Mouse (Mus musculus) embryonic facial prominence, embryonic 11.5 days (tissue): ENCODE results near the gene Gimap4. TPM values are rescaled to one million over a fixed set of nuclear protein-coding genes. Genes with fewer than 3 reads are reported as not detected.
"Not testable (repeated sequence)": the region's sequence is repeated elsewhere in the genome, so short reads cannot be mapped to it uniquely, and the experiment has no call there.

Experiments used
- ATAC-seq: fragments of 200-750 bp; cut with Nextera tagmentation; replicated peaks from 2 replicates; pipeline ENCODE4 v1.8.0; 2017; ENCODE audit warnings: low read depth; ENCODE audit not compliant: insufficient number of reproducible peaks, low FRiP score, low TSS enrichment
- DNase-seq: peaks from one replicate; pipeline ENCODE4 v3.0.0-alpha.2; 2015; ENCODE audit warnings: low spot score
- H3K27ac ChIP-seq: fragments of 300-500 bp; sonication (generic); replicated peaks from 2 replicates; pipeline ENCODE4 v1.5.1; 2014; ENCODE audit warnings: mild to moderate bottlenecking, low read depth, low read length, control low read depth
- H3K27me3 ChIP-seq: fragments of 300-500 bp; sonication (generic); 2 replicates; pipeline ENCODE4 v1.6.1; 2014; ENCODE audit warnings: mild to moderate bottlenecking, low read length, moderate library complexity, mixed read lengths; ENCODE audit not compliant: control insufficient read depth, insufficient read depth
- H3K36me3 ChIP-seq: fragments of 300-500 bp; sonication (generic); replicated peaks from 2 replicates; pipeline ENCODE4 v1.6.1; 2014; ENCODE audit warnings: low read depth, mild to moderate bottlenecking, low read length, moderate library complexity, mixed read lengths; ENCODE audit not compliant: control insufficient read depth, insufficient read depth
- H3K4me1 ChIP-seq: fragments of 300-500 bp; sonication (generic); 2 replicates; pipeline ENCODE4 v1.6.1; 2014; ENCODE audit warnings: low read length, mixed read lengths; ENCODE audit not compliant: control insufficient read depth, insufficient read depth
- H3K4me2 ChIP-seq: fragments of 300-500 bp; sonication (generic); 2 replicates; pipeline ENCODE4 v1.6.1; 2014; ENCODE audit warnings: low read depth, mild to moderate bottlenecking, control low read depth, low read length, moderate library complexity
- H3K4me3 ChIP-seq: fragments of 300-500 bp; sonication (generic); 2 replicates; pipeline ENCODE4 v1.5.1; 2014; ENCODE audit warnings: low read depth, low read length, control low read depth
- H3K9ac ChIP-seq: fragments of 300-500 bp; sonication (generic); replicated peaks from 2 replicates; pipeline ENCODE4 v1.6.1; 2014; ENCODE audit warnings: mild to moderate bottlenecking, control low read depth, low read length
- H3K9me3 ChIP-seq: fragments of 300-500 bp; sonication (generic); replicated peaks from 2 replicates; pipeline ENCODE4 v1.6.1; 2016; ENCODE audit warnings: mild to moderate bottlenecking, low read length, inconsistent platforms, mixed read lengths; ENCODE audit not compliant: control insufficient read depth
- WGBS: fragments of 180-500 bp; shearing (Covaris S2); extraction: QIAGEN DNeasy Blood & Tissue Kit; methylation state at CpG from one replicate; pipeline ENCODE4 v1.1.7; 2014; 5-methylcytosine and 5-hydroxymethylcytosine counted together
- polyA plus RNA-seq: library from polyadenylated mRNA; unstranded; fragments of >200 nt; fragmentation: Nextera tagmentation; extraction: Ambion mirVana; gene quantifications from 2 replicates; pipeline ENCODE4 v1.2.1, GENCODE M21; 2014

The Gimap4 gene
- polyA plus RNA-seq, 1 experiment from 2014 or later: 10.2 TPM

DNA sequence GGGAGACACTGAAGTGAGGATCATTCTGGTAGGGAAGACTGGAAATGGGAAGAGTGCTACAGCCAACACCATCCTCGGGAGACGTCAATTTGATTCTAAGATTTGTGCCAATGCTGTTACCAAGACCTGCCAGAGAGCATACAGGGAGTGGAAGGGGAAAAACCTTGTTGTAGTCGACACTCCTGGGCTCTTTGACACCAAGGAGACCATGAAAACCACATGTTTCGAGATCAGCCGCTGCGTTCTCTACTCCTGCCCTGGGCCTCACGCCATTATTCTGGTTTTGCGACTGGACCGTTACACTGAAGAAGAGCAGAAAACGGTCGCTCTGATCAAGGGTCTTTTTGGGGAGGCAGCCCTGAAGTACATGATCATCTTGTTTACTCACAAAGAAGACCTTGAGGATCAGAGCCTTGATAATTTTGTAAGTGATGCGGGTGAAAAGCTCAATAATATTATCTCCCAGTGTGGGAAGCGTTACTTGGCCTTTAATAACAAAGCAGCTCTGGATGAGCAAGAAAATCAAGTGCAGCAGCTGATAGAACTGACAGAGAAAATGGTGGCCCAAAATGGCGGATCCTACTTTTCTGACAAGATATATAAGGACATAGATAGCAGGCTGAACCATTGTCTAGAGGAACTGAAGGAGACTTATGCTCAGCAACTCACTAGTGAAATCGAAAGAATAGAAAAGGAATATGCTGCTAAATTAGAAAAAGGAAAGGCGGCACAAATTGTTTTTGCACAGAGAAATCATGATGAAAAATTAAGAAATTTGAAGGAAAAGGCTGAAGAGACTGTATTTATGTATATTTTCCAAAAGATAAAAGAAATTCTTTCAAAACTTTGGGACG lies 6.6 kb upstream of the Gimap4 start:
- Histone ChIP-seq H3K36me3 (no peaks in the 10 kb centered on the region), H3K27me3 (no peaks in the 10 kb centered on the region), H3K27ac (no peak overlapping the region), H3K4me2 (no peak overlapping the region), H3K9ac (no peak overlapping the region), H3K4me3 (no peak overlapping the region), H3K9me3 (no peaks in the 10 kb centered on the region), H3K4me1 (no peaks in the 10 kb centered on the region)
- no peak for ATAC-seq
- no peak for DNase-seq
- WGBS: 92% methylated on average over 17 of the region's 17 CpGs

DNA sequence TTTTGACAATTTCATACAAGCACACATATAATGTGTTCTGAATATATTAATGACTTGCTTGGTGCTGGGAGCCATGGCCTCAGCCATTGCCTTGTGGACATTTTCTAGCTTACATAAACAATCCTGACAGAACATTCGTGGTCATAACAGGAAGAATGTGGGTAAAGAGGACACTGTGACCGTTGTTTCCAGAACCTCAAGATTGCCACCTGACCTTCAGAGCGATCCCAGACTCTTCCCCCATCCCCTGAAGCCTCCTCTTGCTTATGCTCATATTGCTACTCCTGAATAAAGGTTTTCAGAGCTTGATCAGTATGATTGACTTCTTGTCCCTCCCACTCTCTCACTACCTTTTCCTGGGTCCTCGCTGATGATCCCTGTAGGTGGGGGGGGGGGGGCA lies 6.0 kb upstream of the Gimap4 start:
- no peaks in the 10 kb centered on the region for H3K9me3 ChIP-seq
- no peak overlapping the region for H3K4me2 ChIP-seq
- no peak for DNase-seq
- 73% methylated on average over 4 of the region's 4 CpGs for WGBS
- H3K9ac ChIP-seq: no peak overlapping the region
- H3K4me1 ChIP-seq: no peaks in the 10 kb centered on the region
- H3K27me3 ChIP-seq: no peaks in the 10 kb centered on the region
- no peak overlapping the region for H3K27ac ChIP-seq
- no peak for ATAC-seq
- no peaks in the 10 kb centered on the region for H3K36me3 ChIP-seq
- no peak overlapping the region for H3K4me3 ChIP-seq

DNA sequence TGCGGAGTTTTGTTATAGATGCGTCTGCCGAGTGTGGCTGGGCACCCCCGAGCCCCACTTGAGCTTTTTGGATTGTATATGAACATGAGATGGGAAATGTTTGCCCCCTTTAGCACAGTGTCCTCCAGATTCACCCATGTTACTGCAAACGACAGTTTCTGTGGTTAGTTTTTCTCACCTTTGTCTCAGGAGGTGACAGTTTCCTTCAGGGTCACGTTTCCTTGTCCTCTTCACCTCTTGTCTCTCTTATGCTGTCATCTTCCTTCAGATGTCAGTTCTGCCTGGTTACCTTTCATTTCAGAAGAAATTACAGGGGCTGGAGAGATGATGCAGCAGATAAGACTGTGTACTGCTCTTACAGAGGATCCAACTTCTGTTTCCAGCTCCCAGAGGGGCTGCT lies 4.6 kb upstream of the Gimap4 start:
- no peaks in the 10 kb centered on the region for H3K27me3 ChIP-seq
- 76% methylated on average over 6 of the region's 6 CpGs for WGBS
- H3K4me3 ChIP-seq: no peak overlapping the region
- DNase-seq (no peak), ATAC-seq (no peak)
- H3K36me3 ChIP-seq: no peaks in the 10 kb centered on the region
- H3K9me3 ChIP-seq: no peaks in the 10 kb centered on the region
- H3K4me1 ChIP-seq: no peaks in the 10 kb centered on the region
- no peak overlapping the region for H3K9ac ChIP-seq
- H3K4me2 ChIP-seq: no peak overlapping the region
- H3K27ac ChIP-seq: no peak overlapping the region

- H3K9me3 ChIP-seq: no peaks in the 10 kb centered on the region
- ATAC-seq (no peak), DNase-seq (no peak)
- H3K4me2 ChIP-seq: no peak overlapping the region
- H3K4me1 ChIP-seq: no peaks in the 10 kb centered on the region
- no peaks in the 10 kb centered on the region for H3K36me3 ChIP-seq
- H3K4me3 ChIP-seq: no peak overlapping the region
- WGBS: 80% methylated on average over 5 of the region's 5 CpGs
- no peak overlapping the region for H3K9ac ChIP-seq
- no peaks in the 10 kb centered on the region for H3K27me3 ChIP-seq
- no peak overlapping the region for H3K27ac ChIP-seq
Observed at GRCm38 (mm10) chr6:48680421-48680820, 3.9 kb upstream of the Gimap4 start.

- no peaks in the 10 kb centered on the region for H3K9me3 ChIP-seq
- no peak for DNase-seq
- no peak for ATAC-seq
- no peak overlapping the region for H3K4me2 ChIP-seq
- H3K27me3 ChIP-seq: no peaks in the 10 kb centered on the region
- WGBS: 76% methylated on average over 3 of the region's 3 CpGs
- H3K9ac ChIP-seq: no peak overlapping the region
- H3K36me3 ChIP-seq: no peaks in the 10 kb centered on the region
- H3K4me3 ChIP-seq: no peak overlapping the region
- H3K27ac ChIP-seq: no peak overlapping the region
- H3K4me1 ChIP-seq: no peaks in the 10 kb centered on the region
Observed at GRCm38 (mm10) chr6:48681472-48682090, 2.8 kb upstream of the Gimap4 start.

DNA sequence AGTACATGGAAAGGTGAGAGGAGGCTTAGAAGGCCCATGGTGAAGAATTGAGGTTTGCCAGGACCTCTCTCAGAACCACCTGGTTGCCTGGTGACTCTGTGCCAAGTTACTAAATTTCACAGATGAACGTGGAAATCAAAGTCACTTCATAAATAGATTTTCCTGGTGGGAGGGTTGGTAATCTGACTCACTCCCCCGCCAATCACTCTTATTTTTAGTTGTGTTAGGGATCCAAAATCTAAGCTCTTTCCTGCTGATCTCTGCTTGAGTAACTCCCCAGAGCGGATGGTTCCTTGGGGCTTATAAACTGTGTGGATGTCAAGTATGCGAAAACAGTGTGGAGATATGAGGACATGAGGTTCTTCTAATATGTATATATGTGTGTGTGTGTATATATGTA lies 2.1 kb upstream of the Gimap4 start:
- Histone ChIP-seq H3K9ac (no peak overlapping the region), H3K27ac (no peak overlapping the region), H3K4me2 (no peak overlapping the region), H3K4me3 (no peak overlapping the region), H3K36me3 (no peaks in the 10 kb centered on the region), H3K27me3 (no peaks in the 10 kb centered on the region), H3K9me3 (no peaks in the 10 kb centered on the region), H3K4me1 (no peaks in the 10 kb centered on the region)
- 78% methylated on average over 4 of the region's 4 CpGs for WGBS
- DNase-seq: no peak
- ATAC-seq: no peak

DNA sequence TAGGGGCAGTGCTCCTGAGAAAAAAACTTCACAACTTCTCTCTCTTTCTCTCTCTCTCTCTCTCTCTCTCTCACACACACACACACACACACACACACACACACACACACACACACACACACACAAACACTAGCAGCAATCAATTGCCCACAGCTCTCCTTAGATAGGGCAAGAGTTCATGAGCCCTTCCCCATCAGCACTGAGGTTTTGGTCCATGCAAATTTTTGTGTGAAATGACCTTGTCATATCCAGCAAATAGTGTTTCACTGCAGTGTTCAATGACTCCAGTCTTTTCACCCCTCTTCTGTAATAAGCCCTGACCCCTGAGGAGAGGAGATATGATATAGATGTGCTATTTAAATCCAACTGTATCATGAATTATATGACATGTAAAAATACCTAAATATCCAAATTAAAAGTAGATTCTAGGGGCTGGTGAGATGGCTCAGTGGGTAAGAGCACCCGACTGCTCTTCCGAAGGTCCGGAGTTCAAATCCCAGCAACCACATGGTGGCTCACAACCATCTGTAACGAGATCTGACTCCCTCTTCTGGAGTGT lies 1.0 kb upstream of the Gimap4 start:
- not testable (repeated sequence) for H3K9me3 ChIP-seq, H3K4me1 ChIP-seq, H3K27me3 ChIP-seq, H3K36me3 ChIP-seq, H3K4me3 ChIP-seq, H3K27ac ChIP-seq, DNase-seq, H3K4me2 ChIP-seq, H3K9ac ChIP-seq, ATAC-seq
- WGBS: 90% methylated on average over 3 of the region's 4 CpGs

GRCm38 (mm10) chr6:48684806-48685205 lies 457 bp downstream of the Gimap4 start:
- H3K9me3 ChIP-seq: no peaks in the 10 kb centered on the region
- DNase-seq (no peak), ATAC-seq (no peak)
- no peak overlapping the region for H3K9ac ChIP-seq
- no peaks in the 10 kb centered on the region for H3K36me3 ChIP-seq
- H3K4me1 ChIP-seq: no peaks in the 10 kb centered on the region
- no peaks in the 10 kb centered on the region for H3K27me3 ChIP-seq
- no peak overlapping the region for H3K4me3 ChIP-seq
- WGBS: 54% methylated on average over 4 of the region's 4 CpGs
- no peak overlapping the region for H3K27ac ChIP-seq
- no peak overlapping the region for H3K4me2 ChIP-seq
